Mouse (Mus musculus) forebrain, embryonic 15.5 days (tissue): ENCODE results near the gene Mrrf. TPM values are rescaled to one million over a fixed set of nuclear protein-coding genes. Genes with fewer than 3 reads are reported as not detected.

ENCODE experiments used
- ATAC-seq: fragments of 200-750 bp; cut with Nextera tagmentation; replicated peaks from 2 replicates; pipeline ENCODE4 v1.8.0; 2017; ENCODE audit warnings: mild to moderate bottlenecking, moderate TSS enrichment, moderate library complexity
- H3K27ac ChIP-seq: fragments of 300-500 bp; sonication (generic); replicated peaks from 2 replicates; pipeline ENCODE4 v1.5.1; 2015; ENCODE audit warnings: mild to moderate bottlenecking, inconsistent platforms
- H3K27me3 ChIP-seq: fragments of 300-500 bp; sonication (generic); 2 replicates; pipeline ENCODE4 v1.6.1; 2015; ENCODE audit warnings: inconsistent platforms
- H3K36me3 ChIP-seq: fragments of 300-500 bp; sonication (generic); 2 replicates; pipeline ENCODE4 v1.6.1; 2015; ENCODE audit warnings: mild to moderate bottlenecking, inconsistent platforms
- H3K4me1 ChIP-seq: fragments of 300-500 bp; sonication (generic); 2 replicates; pipeline ENCODE4 v1.6.1; 2015; ENCODE audit warnings: inconsistent platforms
- H3K4me2 ChIP-seq: fragments of 300-500 bp; sonication (generic); replicated peaks from 2 replicates; pipeline ENCODE4 v1.6.1; 2015; ENCODE audit warnings: mild to moderate bottlenecking, inconsistent platforms
- H3K4me3 ChIP-seq: fragments of 300-500 bp; sonication (generic); 2 replicates; pipeline ENCODE4 v1.5.1; 2015; ENCODE audit warnings: mild to moderate bottlenecking, inconsistent platforms
- H3K9ac ChIP-seq: fragments of 300-500 bp; sonication (generic); replicated peaks from 2 replicates; pipeline ENCODE4 v1.6.1; 2015; ENCODE audit warnings: mild to moderate bottlenecking, inconsistent platforms
- H3K9me3 ChIP-seq: fragments of 300-500 bp; sonication (generic); 2 replicates; pipeline ENCODE4 v1.6.1; 2016; ENCODE audit warnings: inconsistent platforms
- WGBS: fragments of 180-500 bp; shearing (Covaris S2); methylation state at CpG from one replicate; pipeline ENCODE4 v1.1.7; 2015; ENCODE audit warnings: mixed read lengths; 5-methylcytosine and 5-hydroxymethylcytosine counted together
- polyA plus RNA-seq: library from polyadenylated mRNA; unstranded; fragments of >200 nt; fragmentation: Nextera tagmentation; extraction: Ambion mirVana; gene quantifications from 2 replicates; pipeline ENCODE4 v1.2.1, GENCODE M21; 2015

Mrrf gene
- polyA plus RNA-seq, 1 experiment from 2014 or later = 24.1 TPM

DNA sequence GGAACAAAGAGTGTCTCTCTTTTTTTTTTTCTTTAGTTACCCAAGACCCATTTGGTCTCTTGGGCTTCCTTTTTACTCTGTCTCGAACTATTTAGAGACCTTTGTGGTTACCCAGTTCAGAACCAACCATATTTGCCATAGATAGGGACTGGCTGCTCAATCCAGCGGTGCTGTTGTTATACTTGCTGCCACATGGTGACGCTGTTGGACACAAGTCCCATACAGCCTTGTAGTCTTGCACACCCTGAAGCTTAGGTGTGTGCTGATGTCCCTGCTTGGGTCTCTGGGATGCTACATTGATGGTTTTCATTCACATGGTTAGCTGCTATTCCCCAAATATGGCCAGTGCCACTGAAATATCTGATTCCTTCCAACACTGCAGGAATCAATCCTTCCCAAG lies 102.3 kb downstream of the Mrrf start:
- Histone ChIP-seq H3K9me3 (no peaks in the 10 kb centered on the region), H3K4me2 (no peak overlapping the region), H3K4me3 (no peak overlapping the region), H3K27me3 (no peaks in the 10 kb centered on the region), H3K27ac (no peak overlapping the region), H3K36me3 (no peaks in the 10 kb centered on the region), H3K9ac (no peak overlapping the region), H3K4me1 (0 out of 2 replicates have a peak, but pooled peaks cover 4% of the 10 kb centered on the region)
- no peak for ATAC-seq
- 70% methylated on average over 3 of the region's 3 CpGs for WGBS

DNA sequence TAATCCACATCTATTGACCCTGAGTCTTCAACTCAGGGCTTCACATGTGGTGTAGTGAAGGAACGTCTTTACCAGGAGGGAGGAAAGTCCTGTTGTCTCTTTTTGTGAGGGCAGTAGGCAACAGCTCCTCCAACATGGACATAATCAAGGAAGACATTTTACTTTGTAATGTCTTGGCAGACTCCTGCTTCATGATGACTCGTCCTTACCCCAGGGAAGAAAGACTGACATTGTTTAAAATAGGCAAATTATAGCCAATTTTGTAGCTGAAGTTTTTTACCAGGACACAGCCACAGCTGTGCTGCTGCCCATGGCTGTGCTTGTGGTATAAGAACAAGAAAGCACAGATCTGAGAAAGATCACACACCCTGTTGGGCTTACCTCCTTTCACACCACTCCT lies 102.8 kb downstream of the Mrrf start:
- no peak for ATAC-seq
- H3K4me3 ChIP-seq = no peak overlapping the region
- no peaks in the 10 kb centered on the region for H3K9me3 ChIP-seq
- no peaks in the 10 kb centered on the region for H3K36me3 ChIP-seq
- WGBS = 82% methylated on average over 2 of the region's 2 CpGs
- no peak overlapping the region for H3K27ac ChIP-seq
- no peaks in the 10 kb centered on the region for H3K27me3 ChIP-seq
- no peak overlapping the region for H3K4me2 ChIP-seq
- H3K9ac ChIP-seq = no peak overlapping the region
- 0 out of 2 replicates have a peak, but pooled peaks cover 4% of the 10 kb centered on the region for H3K4me1 ChIP-seq

Other genes with a start within 250 kb of the Mrrf start
- 2.7 and 3.0 TPM in 2 replicates for gene Ttll11, start 156.5 kb upstream of the Mrrf start, polyA plus RNA-seq
- gene Ndufa8, start 87.0 kb upstream of the Mrrf start, polyA plus RNA-seq = 259 and 263 TPM in 2 replicates
- gene Morn5, start 86.9 kb upstream of the Mrrf start, polyA plus RNA-seq = 1.7 and 2.5 TPM in 2 replicates
- gene Lhx6, start 31.0 kb upstream of the Mrrf start, polyA plus RNA-seq = 36.3 and 36.8 TPM in 2 replicates
- gene Rbm18, start 384 bp downstream of the Mrrf start, polyA plus RNA-seq = 149 and 164 TPM in 2 replicates
- gene Ptgs1, start 94.0 kb downstream of the Mrrf start, polyA plus RNA-seq = 2.7 and 3.4 TPM in 2 replicates
- gene Olfr338, start 237.1 kb downstream of the Mrrf start, polyA plus RNA-seq = not detected in 2 replicates